Mouse (Mus musculus): ENCODE measurements around the gene Rad50.

Rad50 gene

DNA sequence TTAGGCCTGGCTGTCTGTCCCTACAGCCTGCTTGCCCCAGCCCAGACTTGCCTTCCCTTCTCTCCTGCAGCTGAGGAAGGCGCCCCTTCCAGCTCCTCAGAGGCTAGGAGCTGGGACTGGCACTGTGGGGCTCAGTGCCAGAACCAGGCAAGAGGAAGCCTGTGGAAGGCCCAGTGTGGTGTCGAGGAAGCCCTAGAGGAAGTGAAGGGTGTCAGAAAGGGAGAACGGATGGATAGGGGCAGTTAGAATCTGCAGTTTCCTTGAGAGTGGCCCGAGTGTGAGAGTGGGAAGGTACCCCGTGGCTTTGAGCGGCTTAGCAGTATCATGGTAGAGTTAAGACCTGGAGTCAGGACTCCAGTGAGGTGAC is 84.7 kb downstream of the Rad50 start:
- peaks cover 18% of the 10 kb centered on the region for H3K27me3 ChIP-seq (ENCODE audit: insufficient read depth, low read length)
- peaks cover 4% of the 10 kb centered on the region; the same call in 1 of the 2 replicates for H3K9me3 ChIP-seq (ENCODE audit: low read length)
- no peaks in the 10 kb centered on the region for H3K36me3 ChIP-seq (ENCODE audit: insufficient read depth, low read length)
- TF ChIP-seq NANOG (IDR thresholded peaks at IDR 0.05; ENCODE audit: borderline replicate concordance, low read length) (no peak), CTCF (conservative IDR thresholded peaks at IDR 0.05; ENCODE audit: low read length) (no peak), POU5F1 (IDR thresholded peaks at IDR 0.05; ENCODE audit: borderline replicate concordance, low read length) (no peak)
- H3K4me3 ChIP-seq (replicated peaks; ENCODE audit: low read length), result no peak overlapping the region
- peaks cover 6% of the 10 kb centered on the region for H3K4me1 ChIP-seq (replicated peaks; ENCODE audit: low read depth, low read length)

DNA sequence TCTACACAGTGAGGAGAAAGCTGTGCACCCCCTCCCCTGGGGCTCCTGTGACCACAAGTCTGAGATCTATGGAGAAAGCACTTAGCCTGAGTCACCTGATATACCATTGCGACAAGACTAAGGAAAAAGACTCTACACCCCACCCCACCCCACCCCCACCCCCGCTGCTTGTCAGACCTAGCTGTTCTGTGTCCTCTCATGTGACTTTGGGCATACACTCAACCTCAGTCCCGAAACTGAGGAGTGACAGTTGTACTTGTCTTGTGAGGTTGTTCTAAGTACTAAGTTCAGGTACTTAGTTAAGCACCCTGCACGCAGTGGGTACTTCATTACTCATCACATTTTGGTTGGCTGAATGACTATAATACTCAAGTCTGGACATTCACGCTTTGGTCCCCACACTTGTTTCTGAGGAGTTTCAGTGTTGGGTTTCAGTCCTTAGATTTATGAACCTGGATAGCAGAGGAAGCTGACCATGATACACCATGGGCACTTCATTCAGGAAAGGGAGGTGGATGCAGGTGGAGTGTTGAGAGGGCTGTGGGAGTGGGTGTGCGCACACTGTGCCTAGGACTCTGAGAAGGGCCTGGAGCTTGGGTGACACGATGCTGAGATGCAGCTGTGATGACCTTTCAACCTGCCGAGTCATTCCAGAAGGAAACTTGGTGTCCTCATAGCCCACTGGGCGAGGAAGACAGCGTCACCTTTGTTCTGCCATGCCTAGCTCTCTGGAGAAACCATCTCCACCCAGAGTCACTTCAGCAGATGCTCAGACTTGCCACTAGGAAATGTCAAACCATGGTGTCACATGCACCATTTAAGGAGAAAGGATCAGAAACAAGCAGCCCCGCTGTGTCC is 85.3 kb downstream of the Rad50 start:
- peaks cover 6% of the 10 kb centered on the region for H3K4me1 ChIP-seq (replicated peaks; ENCODE audit: low read depth, low read length)

DNA sequence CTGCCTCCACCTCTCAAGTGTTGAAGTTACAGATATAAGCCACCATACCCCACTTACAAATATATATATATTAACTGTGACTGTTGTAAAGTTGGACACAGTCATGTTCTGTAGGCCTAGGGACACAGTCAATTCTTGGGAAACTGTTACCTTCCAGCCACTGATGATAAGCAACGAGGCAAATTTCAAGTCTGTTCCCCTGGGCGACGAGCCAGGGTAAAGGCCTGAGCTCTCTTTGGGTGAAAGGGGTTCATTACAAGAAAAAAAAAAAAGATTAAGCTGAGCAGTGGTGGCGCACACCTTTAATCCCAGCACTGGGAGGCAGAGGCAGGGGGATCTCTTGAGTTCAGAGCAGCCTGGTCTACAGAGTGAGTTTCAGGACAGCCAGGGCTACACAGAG is 87.0 kb downstream of the Rad50 start:
- Histone ChIP-seq H3K36me3 (ENCODE audit: insufficient read depth, low read length) (no peaks in the 10 kb centered on the region), H3K9me3 (ENCODE audit: low read length) (peaks cover 4% of the 10 kb centered on the region; the same call in 1 of the 2 replicates), H3K4me3 (replicated peaks; ENCODE audit: low read length) (no peak overlapping the region), H3K27me3 (ENCODE audit: insufficient read depth, low read length) (0 out of 2 replicates have a peak, but pooled peaks cover 20% of the 10 kb centered on the region), H3K4me1 (replicated peaks; ENCODE audit: low read depth, low read length) (peaks cover 6% of the 10 kb centered on the region)
- TF ChIP-seq NANOG (IDR thresholded peaks at IDR 0.05; ENCODE audit: borderline replicate concordance, low read length) (no peak), CTCF (conservative IDR thresholded peaks at IDR 0.05; ENCODE audit: low read length) (no peak), POU5F1 (IDR thresholded peaks at IDR 0.05; ENCODE audit: borderline replicate concordance, low read length) (no peak)

More for the DNA sequence above, 85.3 kb downstream of the Rad50 start:
- peaks cover 4% of the 10 kb centered on the region; the same call in 1 of the 2 replicates for H3K9me3 ChIP-seq (ENCODE audit: low read length)
- H3K27me3 ChIP-seq (ENCODE audit: insufficient read depth, low read length), result peaks cover 18% of the 10 kb centered on the region; the same call in 1 of the 2 replicates
- TF ChIP-seq CTCF (conservative IDR thresholded peaks at IDR 0.05; ENCODE audit: low read length), result no peak
- no peak for TF ChIP-seq NANOG (IDR thresholded peaks at IDR 0.05; ENCODE audit: borderline replicate concordance, low read length)
- no peak for TF ChIP-seq POU5F1 (IDR thresholded peaks at IDR 0.05; ENCODE audit: borderline replicate concordance, low read length)
- no peaks in the 10 kb centered on the region for H3K36me3 ChIP-seq (ENCODE audit: insufficient read depth, low read length)
- no peak overlapping the region for H3K4me3 ChIP-seq (replicated peaks; ENCODE audit: low read length)

DNA sequence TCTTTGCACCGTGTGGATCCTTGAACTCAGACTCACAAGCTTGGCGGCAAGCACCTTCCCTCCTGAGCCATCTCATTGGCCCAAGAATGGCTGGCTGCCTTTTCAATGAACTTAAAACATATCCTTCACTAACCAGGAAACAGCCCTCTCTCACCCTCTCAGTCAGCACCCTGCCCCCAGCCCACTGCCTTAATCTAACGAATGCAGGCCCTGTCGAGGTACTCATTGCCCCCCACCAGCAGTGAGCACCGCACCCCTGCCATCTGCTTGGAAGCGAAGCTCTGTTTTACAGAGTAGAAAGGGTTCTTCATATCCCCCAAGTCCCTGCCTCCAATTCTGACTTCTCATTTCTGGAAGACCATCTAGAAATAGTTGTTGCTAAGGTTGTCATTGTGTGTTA is 87.7 kb downstream of the Rad50 start:
- Histone ChIP-seq H3K4me3 (replicated peaks; ENCODE audit: low read length) (no peak overlapping the region), H3K36me3 (ENCODE audit: insufficient read depth, low read length) (no peaks in the 10 kb centered on the region), H3K4me1 (replicated peaks; ENCODE audit: low read depth, low read length) (peaks cover 6% of the 10 kb centered on the region), H3K27me3 (ENCODE audit: insufficient read depth, low read length) (peaks cover 22% of the 10 kb centered on the region; the same call in 1 of the 2 replicates), H3K9me3 (ENCODE audit: low read length) (peaks cover 4% of the 10 kb centered on the region; the same call in 1 of the 2 replicates)
- no peak for TF ChIP-seq POU5F1 (IDR thresholded peaks at IDR 0.05; ENCODE audit: borderline replicate concordance, low read length)
- no peak for TF ChIP-seq NANOG (IDR thresholded peaks at IDR 0.05; ENCODE audit: borderline replicate concordance, low read length)
- no peak for TF ChIP-seq CTCF (conservative IDR thresholded peaks at IDR 0.05; ENCODE audit: low read length)

GRCm38 (mm10) chr11:53618619-53619198 is 88.4 kb downstream of the Rad50 start, which contains the start of gene Il4:
Gene Il4, minus strand, starts transcription at chr11:53618669.
- Histone ChIP-seq H3K4me3 (replicated peaks; ENCODE audit: low read length) (no peak within 1 kb of the TSS), H3K4me1 (replicated peaks; ENCODE audit: low read depth, low read length) (peaks cover 6% of the 10 kb centered on the region), H3K9me3 (ENCODE audit: low read length) (no peaks in the 10 kb centered on the region), H3K27me3 (ENCODE audit: insufficient read depth, low read length) (peaks cover 25% of the 10 kb centered on the region; the same call in 1 of the 2 replicates), H3K36me3 (ENCODE audit: insufficient read depth, low read length) (no peaks in the 10 kb centered on the region)
- TF ChIP-seq POU5F1 (IDR thresholded peaks at IDR 0.05; ENCODE audit: borderline replicate concordance, low read length) (no peak), CTCF (conservative IDR thresholded peaks at IDR 0.05; ENCODE audit: low read length) (no peak), NANOG (IDR thresholded peaks at IDR 0.05; ENCODE audit: borderline replicate concordance, low read length) (no peak)

DNA sequence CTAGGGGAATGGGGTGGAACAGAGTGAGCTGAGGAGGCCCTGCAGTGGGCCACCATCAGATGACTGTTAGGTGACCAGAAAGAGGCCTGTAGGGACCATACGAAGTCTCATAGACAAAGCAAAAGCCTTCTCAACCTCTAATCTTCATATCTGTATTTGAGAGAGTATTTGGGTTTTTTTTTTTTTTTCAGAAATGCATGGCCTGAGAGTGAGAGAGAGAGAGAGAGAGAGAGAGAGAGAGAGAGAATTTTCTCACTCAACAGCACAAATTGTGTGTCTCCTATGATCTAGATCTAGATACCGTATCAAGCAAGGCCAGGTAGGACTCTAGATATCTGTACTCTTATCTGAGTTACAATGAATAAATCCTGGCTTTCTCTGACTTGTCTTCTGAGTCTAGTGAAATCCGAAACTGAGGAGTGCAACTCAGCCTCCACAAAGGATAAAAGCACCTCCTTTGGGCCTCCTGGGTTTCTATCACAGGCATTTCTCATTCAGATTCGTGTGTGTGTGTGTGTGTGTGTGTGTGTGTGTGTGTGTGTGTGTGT is 89.5 kb downstream of the Rad50 start:
- Histone ChIP-seq H3K9me3 (ENCODE audit: low read length) (no peaks in the 10 kb centered on the region), H3K27me3 (ENCODE audit: insufficient read depth, low read length) (peaks cover 25% of the 10 kb centered on the region; the same call in 1 of the 2 replicates), H3K36me3 (ENCODE audit: insufficient read depth, low read length) (no peaks in the 10 kb centered on the region), H3K4me3 (replicated peaks; ENCODE audit: low read length) (no peak overlapping the region), H3K4me1 (replicated peaks; ENCODE audit: low read depth, low read length) (peaks cover 6% of the 10 kb centered on the region)
- TF ChIP-seq POU5F1 (IDR thresholded peaks at IDR 0.05; ENCODE audit: borderline replicate concordance, low read length), result no peak
- TF ChIP-seq NANOG (IDR thresholded peaks at IDR 0.05; ENCODE audit: borderline replicate concordance, low read length), result no peak
- no peak for TF ChIP-seq CTCF (conservative IDR thresholded peaks at IDR 0.05; ENCODE audit: low read length)

DNA sequence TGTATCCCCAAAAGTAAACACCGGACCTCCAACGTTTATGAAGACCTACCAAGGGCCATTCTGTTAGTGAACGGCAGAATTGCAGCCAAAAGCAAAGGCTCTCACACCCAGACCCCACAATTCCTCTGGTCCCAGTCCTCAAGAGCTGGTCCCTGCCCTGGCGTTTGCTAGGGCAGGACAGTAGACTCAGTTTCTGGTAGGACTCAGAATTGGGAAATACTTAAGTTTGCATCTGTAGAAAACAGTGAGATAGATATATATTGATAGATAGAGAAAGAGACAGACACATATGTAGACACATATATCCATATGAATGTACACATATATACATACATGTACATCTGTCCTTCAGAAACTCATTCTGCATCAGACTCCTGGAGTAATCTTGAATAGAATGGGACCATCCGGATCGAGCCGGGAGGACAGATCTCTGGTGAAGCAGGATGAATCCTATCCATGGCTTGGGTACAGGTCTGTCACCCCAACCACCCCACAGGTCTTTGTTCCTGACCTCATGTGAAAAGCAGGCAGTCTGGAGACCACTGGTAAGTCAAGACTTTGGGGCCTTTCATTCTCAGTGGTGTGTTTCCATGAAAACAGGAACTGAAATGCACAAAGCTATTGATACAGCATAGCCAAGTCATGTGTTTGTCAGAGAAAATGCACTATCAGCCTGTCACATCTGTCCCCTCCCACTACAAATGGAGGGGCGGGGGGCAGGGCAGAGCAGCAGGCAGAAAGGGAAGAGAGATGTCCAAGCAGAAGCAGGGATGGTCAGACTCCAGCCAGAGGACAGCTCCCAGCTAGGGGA is 90.2 kb downstream of the Rad50 start:
- Histone ChIP-seq H3K4me1 (replicated peaks; ENCODE audit: low read depth, low read length) (peaks cover 6% of the 10 kb centered on the region), H3K9me3 (ENCODE audit: low read length) (no peaks in the 10 kb centered on the region), H3K27me3 (ENCODE audit: insufficient read depth, low read length) (peaks cover 25% of the 10 kb centered on the region; the same call in 1 of the 2 replicates), H3K4me3 (replicated peaks; ENCODE audit: low read length) (no peak overlapping the region), H3K36me3 (ENCODE audit: insufficient read depth, low read length) (no peaks in the 10 kb centered on the region)
- TF ChIP-seq POU5F1 (IDR thresholded peaks at IDR 0.05; ENCODE audit: borderline replicate concordance, low read length) (no peak), CTCF (conservative IDR thresholded peaks at IDR 0.05; ENCODE audit: low read length) (no peak), NANOG (IDR thresholded peaks at IDR 0.05; ENCODE audit: borderline replicate concordance, low read length) (no peak)
